Mouse (Mus musculus) lung, embryonic 16.5 days (tissue): ENCODE data around the gene Zcchc8. TPM values are rescaled to one million over a fixed set of nuclear protein-coding genes. Genes with fewer than 3 reads are reported as not detected.

Source experiments
- ATAC-seq: fragments of 200-750 bp; cut with Nextera tagmentation; 2 replicates; pipeline ENCODE4 v1.8.0; 2017; ENCODE audit warnings: low read depth, mild to moderate bottlenecking, moderate library complexity
- H3K27ac ChIP-seq: fragments of 300-500 bp; sonication (generic); 2 replicates; pipeline ENCODE4 v1.5.1; 2014; ENCODE audit warnings: mild to moderate bottlenecking, control low read depth, low read length
- H3K27me3 ChIP-seq: fragments of 300-500 bp; sonication (generic); 2 replicates; pipeline ENCODE4 v1.6.1; 2014; ENCODE audit warnings: low read depth, low read length, mixed read lengths; ENCODE audit not compliant: control insufficient read depth, insufficient read depth
- H3K36me3 ChIP-seq: fragments of 300-500 bp; sonication (generic); 2 replicates; pipeline ENCODE4 v1.6.1; 2014; ENCODE audit warnings: low read length; ENCODE audit not compliant: control insufficient read depth, insufficient read depth
- H3K4me1 ChIP-seq: fragments of 300-500 bp; sonication (generic); replicated peaks from 2 replicates; pipeline ENCODE4 v1.6.1; 2014; ENCODE audit warnings: low read length, mixed read lengths; ENCODE audit not compliant: control insufficient read depth, insufficient read depth
- H3K4me2 ChIP-seq: fragments of 300-500 bp; sonication (generic); 2 replicates; pipeline ENCODE4 v1.6.1; 2014; ENCODE audit warnings: low read depth, low read length, control low read depth
- H3K4me3 ChIP-seq: fragments of 300-500 bp; sonication (generic); 2 replicates; pipeline ENCODE4 v1.5.1; 2014; ENCODE audit warnings: mild to moderate bottlenecking, low read length, control low read depth
- H3K9ac ChIP-seq: fragments of 300-500 bp; sonication (generic); 2 replicates; pipeline ENCODE4 v1.6.1; 2014; ENCODE audit warnings: low read length, control low read depth
- H3K9me3 ChIP-seq: fragments of 300-500 bp; sonication (generic); 2 replicates; pipeline ENCODE4 v1.6.1; 2016; ENCODE audit warnings: low read length; ENCODE audit not compliant: control insufficient read depth
- WGBS: fragments of 180-500 bp; shearing (Covaris S2); extraction: QIAGEN DNeasy Blood & Tissue Kit; methylation state at CpG from one replicate; pipeline ENCODE4 v1.1.7; 2014; 5-methylcytosine and 5-hydroxymethylcytosine counted together
- polyA plus RNA-seq: library from polyadenylated mRNA; unstranded; fragments of >200 nt; fragmentation: Nextera tagmentation; extraction: Ambion mirVana; gene quantifications from 2 replicates; pipeline ENCODE4 v1.2.1, GENCODE M21; 2015

Zcchc8 gene
- polyA plus RNA-seq, 1 experiment from 2014 or later, result 75.9 TPM

DNA sequence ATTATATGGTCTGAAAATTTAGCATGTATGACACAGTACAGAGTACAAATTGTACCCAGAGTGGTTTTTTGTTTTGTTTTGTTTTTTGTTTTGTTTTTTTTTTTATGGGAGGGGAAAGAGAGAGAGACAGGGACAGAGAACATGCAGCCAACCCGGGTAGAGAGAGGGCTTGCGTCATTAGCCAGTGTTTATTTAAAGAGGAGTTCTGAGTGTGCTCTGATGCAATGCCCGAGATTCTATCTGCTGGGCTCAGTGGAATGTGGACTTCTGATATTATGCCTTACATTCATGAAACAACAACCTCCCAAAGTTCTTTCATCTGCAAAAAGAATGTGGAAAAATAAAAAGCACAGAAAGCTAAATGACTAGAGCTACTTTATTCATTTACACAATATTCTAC lies 45.7 kb downstream of the Zcchc8 start:
- peak; percentile 78 for ATAC-seq
- no peak overlapping the region for H3K27ac ChIP-seq
- H3K9me3 ChIP-seq, result no peaks in the 10 kb centered on the region
- no peaks in the 10 kb centered on the region for H3K27me3 ChIP-seq
- H3K4me3 ChIP-seq, result no peak overlapping the region
- 6% methylated on average over 3 of the region's 3 CpGs for WGBS
- H3K36me3 ChIP-seq, result no peaks in the 10 kb centered on the region
- H3K4me1 ChIP-seq, result peaks cover 21% of the 10 kb centered on the region
- no peak overlapping the region for H3K9ac ChIP-seq
- H3K4me2 ChIP-seq, result no peak overlapping the region

- Histone ChIP-seq H3K27ac (no peak overlapping the region), H3K4me2 (no peak overlapping the region)
These were observed 49.5 kb downstream of the Zcchc8 start for GRCm38 (mm10) chr5:123671473-123671820.

DNA sequence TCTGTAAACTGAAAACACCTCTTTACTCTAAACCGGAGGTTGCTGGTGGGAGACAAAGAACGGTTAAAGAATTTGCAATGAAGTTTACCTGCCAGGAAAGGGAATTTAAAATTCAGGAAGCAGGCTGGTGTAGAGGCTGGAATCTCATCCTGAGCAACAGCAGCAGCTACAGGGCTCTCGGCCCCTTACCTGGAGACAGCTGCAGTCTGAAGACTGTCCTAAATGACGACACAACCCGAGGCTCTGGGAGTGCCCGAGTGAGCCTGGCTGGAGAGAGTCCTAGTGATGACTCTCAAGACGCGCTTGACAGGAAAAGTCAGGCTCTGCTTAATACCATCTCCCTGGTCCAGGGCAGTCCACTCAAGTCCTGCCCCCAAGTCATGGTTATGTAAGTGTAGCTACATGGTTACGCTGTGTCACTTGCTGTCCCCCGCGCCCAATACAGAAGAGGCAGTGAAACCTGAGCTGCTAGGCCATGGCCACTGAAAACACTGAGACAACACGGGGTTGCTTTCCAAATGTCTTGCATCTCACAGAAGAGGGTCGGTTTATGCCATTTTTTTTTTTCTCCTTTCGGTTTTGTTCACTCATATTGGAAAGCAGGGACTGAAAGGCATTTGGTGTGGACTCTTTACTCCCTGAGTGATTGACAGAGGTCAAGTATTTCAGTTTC lies 50.0 kb downstream of the Zcchc8 start:
- Histone ChIP-seq H3K27ac (peak overlapping the region; percentile 62), H3K4me1 (peaks cover 24% of the 10 kb centered on the region)

More at GRCm38 (mm10) chr5:123671473-123671820, 49.5 kb downstream of the Zcchc8 start:
- WGBS, result 67% methylated on average over 3 of the region's 3 CpGs
- Histone ChIP-seq H3K9ac (peak overlapping the region; percentile 2; the same call in 1 of the 2 replicates), H3K9me3 (no peaks in the 10 kb centered on the region), H3K27me3 (no peaks in the 10 kb centered on the region), H3K4me1 (peaks cover 23% of the 10 kb centered on the region), H3K4me3 (no peak overlapping the region), H3K36me3 (no peaks in the 10 kb centered on the region)
- no peak for ATAC-seq

DNA sequence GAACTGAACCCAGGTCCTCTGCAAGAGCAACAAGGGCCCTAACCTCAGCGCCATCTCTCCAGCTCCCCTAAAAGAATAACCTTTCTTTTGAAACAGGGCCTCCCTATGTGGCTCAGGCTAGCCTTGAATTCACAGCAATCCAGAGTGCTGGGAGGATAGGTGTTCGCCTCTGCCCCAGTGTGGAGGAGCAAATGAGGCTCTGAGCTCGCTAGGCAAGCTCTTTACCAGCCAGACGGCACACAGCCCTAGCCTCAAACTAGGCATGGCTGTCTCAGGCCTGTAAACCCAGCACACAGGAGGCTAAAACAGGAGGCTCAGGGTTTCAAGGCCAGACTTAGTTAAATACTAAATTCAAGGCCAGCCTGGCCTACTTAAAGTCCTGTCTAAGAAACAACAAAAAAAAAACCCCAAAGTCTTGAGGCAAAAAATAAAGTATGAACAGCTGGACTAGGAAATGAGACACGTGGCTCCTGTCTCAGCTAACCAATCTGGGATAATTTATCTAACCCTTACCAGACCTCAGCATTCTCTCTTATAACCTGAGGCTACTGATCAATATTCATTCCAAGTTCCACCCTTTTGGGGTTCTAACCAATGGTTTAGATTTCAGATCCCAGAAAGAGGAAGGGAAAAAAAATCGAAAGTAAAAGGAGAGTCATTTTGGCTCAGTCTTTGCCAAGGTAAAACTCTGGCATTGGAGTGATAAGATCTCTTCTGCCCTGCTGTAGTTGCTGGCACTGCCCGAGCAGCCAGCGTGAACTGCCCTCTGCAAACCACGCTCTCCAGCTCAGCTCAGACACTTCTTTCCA lies 50.7 kb downstream of the Zcchc8 start:
- Histone ChIP-seq H3K9ac (peak overlapping the region; percentile 9; the same call in 1 of the 2 replicates), H3K4me2 (no peak overlapping the region), H3K27ac (peak overlapping the region; percentile 62), H3K4me3 (no peak overlapping the region), H3K27me3 (no peaks in the 10 kb centered on the region), H3K4me1 (peaks cover 24% of the 10 kb centered on the region), H3K9me3 (no peaks in the 10 kb centered on the region), H3K36me3 (no peaks in the 10 kb centered on the region)
- no peak for ATAC-seq
- WGBS, result 67% methylated on average over 9 of the region's 9 CpGs

More for the DNA sequence above, 50.0 kb downstream of the Zcchc8 start:
- Histone ChIP-seq H3K27me3 (no peaks in the 10 kb centered on the region), H3K36me3 (no peaks in the 10 kb centered on the region), H3K4me3 (no peak overlapping the region), H3K4me2 (no peak overlapping the region), H3K9me3 (no peaks in the 10 kb centered on the region), H3K9ac (peak overlapping the region; percentile 9; the same call in 1 of the 2 replicates)
- ATAC-seq, result 0 out of 2 replicates have a peak, but pooled peaks have one; percentile 20
- 33% methylated on average over 14 of the region's 14 CpGs for WGBS

DNA sequence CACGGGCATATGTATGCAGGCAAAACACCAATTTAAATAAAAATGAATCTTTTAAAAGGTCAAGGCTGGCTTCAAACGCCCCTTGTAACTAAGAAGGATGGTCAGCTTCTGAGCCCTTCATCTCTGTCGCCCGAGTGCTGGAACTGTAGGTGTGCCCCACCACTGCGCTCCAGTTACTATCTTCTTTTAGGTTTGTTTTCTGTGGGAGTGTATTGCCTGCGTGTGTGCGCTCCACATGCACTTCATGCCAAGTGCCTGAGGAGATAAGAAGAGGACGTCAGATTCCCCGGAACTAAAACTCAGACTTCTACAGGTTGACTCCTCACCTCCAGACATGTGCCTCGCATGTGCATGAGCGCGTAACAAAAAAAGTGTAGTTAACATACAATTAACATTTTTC lies 53.0 kb downstream of the Zcchc8 start:
- no peak overlapping the region for H3K4me3 ChIP-seq
- no peaks in the 10 kb centered on the region for H3K27me3 ChIP-seq
- H3K36me3 ChIP-seq, result no peaks in the 10 kb centered on the region
- H3K9ac ChIP-seq, result no peak overlapping the region
- H3K4me2 ChIP-seq, result no peak overlapping the region
- WGBS, result 71% methylated on average over 12 of the region's 12 CpGs
- no peak overlapping the region for H3K27ac ChIP-seq
- H3K9me3 ChIP-seq, result no peaks in the 10 kb centered on the region
- peaks cover 27% of the 10 kb centered on the region for H3K4me1 ChIP-seq
- ATAC-seq, result no peak

DNA sequence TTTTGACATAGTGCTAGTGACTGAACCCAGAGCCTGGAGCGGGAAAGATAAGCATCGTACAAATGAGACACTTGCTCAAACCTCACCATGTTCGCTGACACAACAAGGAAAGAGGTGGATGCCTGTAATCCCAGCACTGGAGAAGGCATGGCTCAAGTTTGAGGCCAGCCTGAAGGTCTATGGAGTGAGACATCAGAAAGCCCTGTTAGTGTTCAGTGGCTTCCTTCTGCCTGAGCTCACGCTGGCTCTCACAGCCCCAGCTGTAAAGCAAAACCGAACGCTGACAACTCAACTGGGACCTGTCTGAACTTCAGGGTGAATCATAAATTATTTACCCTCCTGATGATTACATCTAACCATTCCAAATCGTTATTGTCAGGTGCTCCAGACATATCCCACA lies 54.9 kb downstream of the Zcchc8 start:
- peaks cover 34% of the 10 kb centered on the region for H3K4me1 ChIP-seq
- no peak overlapping the region for H3K4me3 ChIP-seq
- no peak overlapping the region for H3K27ac ChIP-seq
- H3K27me3 ChIP-seq, result no peaks in the 10 kb centered on the region
- H3K36me3 ChIP-seq, result no peaks in the 10 kb centered on the region
- H3K9me3 ChIP-seq, result no peaks in the 10 kb centered on the region
- no peak for ATAC-seq
- WGBS, result 75% methylated on average over 7 of the region's 7 CpGs
- H3K4me2 ChIP-seq, result no peak overlapping the region
- no peak overlapping the region for H3K9ac ChIP-seq

- Histone ChIP-seq H3K4me1 (peaks cover 26% of the 10 kb centered on the region), H3K36me3 (no peaks in the 10 kb centered on the region), H3K4me2 (no peak overlapping the region), H3K4me3 (no peak overlapping the region), H3K9me3 (no peaks in the 10 kb centered on the region), H3K27me3 (no peaks in the 10 kb centered on the region), H3K9ac (no peak overlapping the region), H3K27ac (no peak overlapping the region)
- 35% methylated on average over 7 of the region's 7 CpGs for WGBS
- ATAC-seq, result no peak
These were observed 56.6 kb downstream of the Zcchc8 start for GRCm38 (mm10) chr5:123664329-123664728.

DNA sequence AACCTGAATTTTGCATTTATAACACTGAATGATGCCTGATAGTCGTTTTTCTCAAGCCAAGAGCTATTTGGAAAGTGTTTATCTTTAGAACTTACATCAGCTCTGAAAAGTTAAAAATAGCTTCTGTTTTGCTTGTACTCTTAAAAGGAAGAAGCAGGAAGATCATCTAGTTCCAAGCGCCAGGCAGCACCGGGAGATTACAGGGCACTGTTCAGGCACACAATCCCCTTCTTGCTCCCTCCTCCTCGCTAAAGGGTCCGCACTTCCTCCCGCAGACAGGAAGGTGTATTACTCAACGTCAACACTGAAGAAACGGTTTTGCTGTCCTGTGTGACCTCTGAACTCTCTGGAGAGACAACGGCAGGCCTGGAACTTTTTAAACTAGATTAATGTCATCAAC lies 58.8 kb downstream of the Zcchc8 start:
- Histone ChIP-seq H3K27me3 (no peaks in the 10 kb centered on the region), H3K9me3 (no peaks in the 10 kb centered on the region), H3K36me3 (no peaks in the 10 kb centered on the region), H3K9ac (peak overlapping the region; percentile 41; the same call in 1 of the 2 replicates), H3K4me1 (peaks cover 31% of the 10 kb centered on the region), H3K4me2 (no peak overlapping the region), H3K27ac (peak overlapping the region; percentile 89), H3K4me3 (no peak overlapping the region)
- WGBS, result 16% methylated on average over 9 of the region's 9 CpGs
- peak; percentile 64 for ATAC-seq

- ATAC-seq, result peak; percentile 55
- H3K27me3 ChIP-seq, result no peaks in the 10 kb centered on the region
- H3K36me3 ChIP-seq, result no peaks in the 10 kb centered on the region
- H3K9me3 ChIP-seq, result no peaks in the 10 kb centered on the region
- peak overlapping the region; percentile 89 for H3K27ac ChIP-seq
- peaks cover 29% of the 10 kb centered on the region for H3K4me1 ChIP-seq
- peak overlapping the region; percentile 41 for H3K9ac ChIP-seq
- no peak overlapping the region for H3K4me2 ChIP-seq
- WGBS, result 58% methylated on average over 3 of the region's 3 CpGs
- H3K4me3 ChIP-seq, result no peak overlapping the region
These were observed 59.3 kb downstream of the Zcchc8 start for GRCm38 (mm10) chr5:123661602-123662001.
